Mouse (Mus musculus) liver, postnatal 0 days (tissue): Measurements from ENCODE around the gene Ankrd13a. TPM values are rescaled to one million over a fixed set of nuclear protein-coding genes. Genes with fewer than 3 reads are reported as not detected.
A peak's percentile ranks its signal among the peaks of the same experiment; 100 is the strongest.

Source experiments
- ATAC-seq: fragments of 200-750 bp; cut with Nextera tagmentation; 2 replicates; pipeline ENCODE4 v1.8.0; 2017; ENCODE audit warnings: mild to moderate bottlenecking, moderate library complexity
- DNase-seq: peaks from one replicate; pipeline ENCODE4 v3.0.0-alpha.2; 2016
- H3K27ac ChIP-seq: fragments of 300-500 bp; sonication (generic); 2 replicates; pipeline ENCODE4 v1.5.1; 2014; ENCODE audit warnings: antibody characterized with exemption, moderate library complexity, mild to moderate bottlenecking, low read depth
- H3K27me3 ChIP-seq: fragments of 300-500 bp; sonication (generic); 2 replicates; pipeline ENCODE4 v1.6.1; 2014; ENCODE audit warnings: low read length, control low read depth, mixed read lengths; ENCODE audit not compliant: insufficient read depth
- H3K36me3 ChIP-seq: fragments of 300-500 bp; sonication (generic); replicated peaks from 2 replicates; pipeline ENCODE4 v1.6.1; 2014; ENCODE audit warnings: mild to moderate bottlenecking, control low read depth, low read length, moderate library complexity, mixed read lengths; ENCODE audit not compliant: insufficient read depth
- H3K4me1 ChIP-seq: fragments of 300-500 bp; sonication (generic); 2 replicates; pipeline ENCODE4 v1.6.1; 2014; ENCODE audit warnings: antibody characterized with exemption, mild to moderate bottlenecking, control low read depth; ENCODE audit not compliant: insufficient read depth
- H3K4me2 ChIP-seq: fragments of 300-500 bp; sonication (generic); 2 replicates; pipeline ENCODE4 v1.6.1; 2014; ENCODE audit warnings: low read depth, mild to moderate bottlenecking, low read length, moderate library complexity, mixed read lengths
- H3K4me3 ChIP-seq: fragments of 300-500 bp; sonication (generic); 2 replicates; pipeline ENCODE4 v1.5.1; 2014; ENCODE audit warnings: low read depth, low read length
- H3K9ac ChIP-seq: fragments of 300-500 bp; sonication (generic); replicated peaks from 2 replicates; pipeline ENCODE4 v1.6.1; 2014; ENCODE audit warnings: mild to moderate bottlenecking, moderate library complexity
- H3K9me3 ChIP-seq: fragments of 300-500 bp; sonication (generic); 2 replicates; pipeline ENCODE4 v1.6.1; 2016; ENCODE audit warnings: mild to moderate bottlenecking, control low read depth, low read length, mixed read lengths
- CTCF ChIP-seq: sonication (generic); IDR thresholded peaks from 2 replicates; pipeline ENCODE4 v1.5.1; 2016; ENCODE audit warnings: antibody characterized with exemption, low read depth
- EP300 ChIP-seq: IDR thresholded peaks from 2 replicates; pipeline ENCODE4 v1.6.1; 2016; ENCODE audit warnings: antibody characterized with exemption, low read depth, mild to moderate bottlenecking
- WGBS: fragments of 180-500 bp; shearing (Covaris S2); extraction: QIAGEN DNeasy Blood & Tissue Kit; methylation state at CpG from one replicate; pipeline ENCODE4 v1.1.7; 2014; ENCODE audit not compliant: insufficient replicate concordance; 5-methylcytosine and 5-hydroxymethylcytosine counted together
- polyA plus RNA-seq: library from polyadenylated mRNA; unstranded; fragments of >200 nt; fragmentation: Nextera tagmentation; extraction: Ambion mirVana; gene quantifications from 2 replicates; pipeline ENCODE4 v1.2.1, GENCODE M21; 2015

Gene Ankrd13a
- polyA plus RNA-seq, 1 experiment from 2014 or later, result 26.7 TPM

DNA sequence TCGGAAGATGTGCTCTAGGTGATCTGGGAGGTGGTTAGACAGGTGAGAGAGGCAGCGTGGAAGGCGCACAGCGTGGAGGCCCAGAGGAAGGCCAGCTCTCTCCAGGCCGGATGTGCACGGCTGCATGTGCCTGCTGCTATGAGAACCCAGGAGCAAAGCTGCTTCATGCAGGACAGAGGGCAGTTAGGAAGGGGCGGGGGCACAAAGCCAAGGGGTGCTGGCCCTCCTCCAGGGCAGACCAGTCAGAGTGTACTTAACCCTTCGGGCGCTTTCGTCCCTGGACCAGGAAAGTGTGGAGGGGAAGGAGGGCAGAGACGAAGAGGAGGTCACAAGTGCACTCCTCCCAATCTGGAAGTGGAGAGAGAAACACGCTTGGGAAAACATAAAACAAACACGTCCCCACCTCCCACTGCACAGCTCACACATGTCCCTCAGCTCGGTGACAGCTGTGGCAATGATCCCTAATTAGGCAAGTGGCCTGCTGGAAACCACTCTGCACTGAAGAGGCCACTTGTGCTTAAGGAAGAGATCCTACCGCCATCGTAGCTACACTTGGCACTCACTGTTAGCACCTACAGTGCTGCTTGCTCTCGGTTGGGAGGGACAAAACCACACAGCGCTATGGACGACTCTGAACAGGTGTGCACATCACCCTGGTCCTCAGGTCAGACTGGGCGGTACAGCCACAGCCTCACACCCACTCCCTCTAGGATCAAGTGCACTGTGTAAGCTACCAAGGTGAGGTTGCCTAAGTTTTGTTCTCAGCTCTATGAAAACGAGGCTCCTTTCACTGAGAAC, 37.2 kb upstream of the Ankrd13a start:
- H3K27ac ChIP-seq, result no peak overlapping the region
- peaks cover 80% of the 10 kb centered on the region for H3K36me3 ChIP-seq
- H3K27me3 ChIP-seq, result no peaks in the 10 kb centered on the region
- ATAC-seq (no peak), DNase-seq (no peak)
- WGBS, result 84% methylated on average over 21 of the region's 21 CpGs
- no peak for TF ChIP-seq EP300
- no peak for TF ChIP-seq CTCF
- H3K4me1 ChIP-seq, result no peaks in the 10 kb centered on the region; the same call in 1 of the 2 replicates
- no peak overlapping the region for H3K4me2 ChIP-seq
- no peaks in the 10 kb centered on the region for H3K9me3 ChIP-seq
- no peak overlapping the region for H3K9ac ChIP-seq
- no peak overlapping the region for H3K4me3 ChIP-seq

DNA sequence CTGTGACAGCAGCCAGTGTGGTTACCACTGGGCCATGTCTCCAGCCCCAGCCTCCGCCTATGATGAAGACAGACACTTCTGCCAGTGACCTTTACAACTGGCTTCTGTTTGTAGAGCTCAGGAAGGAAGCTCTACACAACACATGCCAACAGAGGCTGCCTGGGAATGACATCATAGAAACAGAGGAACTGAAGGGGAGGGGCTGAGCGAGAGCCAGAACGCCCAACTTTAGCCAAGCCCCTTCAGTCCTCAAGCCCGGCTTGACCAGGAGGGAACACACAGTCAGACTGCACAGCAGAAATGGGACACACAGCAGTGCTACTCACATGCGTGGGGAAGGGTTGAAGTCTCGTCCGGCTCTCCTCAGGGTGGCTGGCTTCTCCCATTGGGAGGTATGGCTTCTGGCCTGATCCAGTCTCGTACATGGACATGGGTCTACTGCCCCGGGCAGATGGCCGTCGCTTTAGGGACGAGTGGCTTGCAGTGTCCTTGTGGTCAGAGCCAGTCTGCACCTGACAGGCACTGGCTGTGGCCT, 35.7 kb upstream of the Ankrd13a start:
- 69% methylated on average over 12 of the region's 12 CpGs for WGBS
- H3K36me3 ChIP-seq, result peaks cover 83% of the 10 kb centered on the region
- TF ChIP-seq CTCF, result no peak
- TF ChIP-seq EP300, result no peak
- peak overlapping the region; percentile 48 for H3K27ac ChIP-seq
- H3K9me3 ChIP-seq, result no peaks in the 10 kb centered on the region
- ATAC-seq (peak; percentile 86), DNase-seq (peak; percentile 34)
- no peaks in the 10 kb centered on the region for H3K27me3 ChIP-seq
- H3K4me1 ChIP-seq, result no peaks in the 10 kb centered on the region; the same call in 1 of the 2 replicates
- no peak overlapping the region for H3K4me2 ChIP-seq
- H3K4me3 ChIP-seq, result no peak overlapping the region
- H3K9ac ChIP-seq, result no peak overlapping the region

DNA sequence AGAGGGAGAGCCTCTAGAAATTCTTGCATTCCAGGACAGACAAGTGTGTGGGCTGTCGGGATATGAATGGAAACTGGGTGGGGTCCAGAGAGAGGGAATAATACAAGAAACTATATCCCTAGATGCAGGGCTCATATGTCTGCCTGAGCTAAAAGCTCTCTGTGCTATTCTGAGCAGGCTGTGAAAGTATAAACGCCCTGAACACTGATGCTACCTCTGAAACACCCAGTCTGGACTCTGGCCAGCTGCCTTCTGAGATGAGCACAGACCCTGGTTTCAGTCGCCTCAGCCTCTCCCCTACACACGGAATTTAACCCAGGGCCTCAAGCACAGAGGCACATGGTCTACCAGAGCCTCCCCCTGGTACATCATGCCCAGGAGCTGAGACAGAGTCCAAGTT, 33.9 kb upstream of the Ankrd13a start:
- TF ChIP-seq EP300, result no peak
- TF ChIP-seq CTCF, result no peak
- no peaks in the 10 kb centered on the region for H3K27me3 ChIP-seq
- no peak overlapping the region for H3K27ac ChIP-seq
- no peak overlapping the region for H3K4me3 ChIP-seq
- H3K36me3 ChIP-seq, result peaks cover 92% of the 10 kb centered on the region
- H3K4me2 ChIP-seq, result no peak overlapping the region
- H3K9ac ChIP-seq, result no peak overlapping the region
- H3K4me1 ChIP-seq, result no peaks in the 10 kb centered on the region; the same call in 1 of the 2 replicates
- no peak for ATAC-seq
- 66% methylated on average over 4 of the region's 4 CpGs for WGBS
- no peak for DNase-seq
- no peaks in the 10 kb centered on the region for H3K9me3 ChIP-seq

DNA sequence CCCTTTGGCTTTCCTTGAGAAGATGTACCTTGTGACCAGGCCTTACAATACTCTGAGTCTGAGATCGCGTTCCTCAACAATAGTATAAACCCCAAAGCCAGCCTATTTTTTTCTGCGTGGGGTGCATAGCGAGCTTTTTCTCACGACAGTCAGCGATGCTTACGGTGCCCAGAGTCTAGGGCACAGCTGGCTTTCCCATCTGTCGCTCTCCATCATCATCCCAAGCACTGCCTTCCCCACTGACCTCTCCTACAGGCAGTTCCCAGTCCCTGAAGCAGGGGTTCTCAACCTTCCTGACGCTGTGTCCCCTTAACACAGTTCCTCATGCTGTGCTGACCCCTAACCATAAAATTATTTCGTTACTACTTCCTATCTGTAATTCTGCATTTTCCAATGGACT, 31.9 kb upstream of the Ankrd13a start:
- Histone ChIP-seq H3K27me3 (no peaks in the 10 kb centered on the region), H3K4me1 (no peaks in the 10 kb centered on the region; the same call in 1 of the 2 replicates), H3K9me3 (no peaks in the 10 kb centered on the region), H3K4me3 (no peak overlapping the region), H3K4me2 (no peak overlapping the region), H3K9ac (no peak overlapping the region), H3K27ac (no peak overlapping the region), H3K36me3 (peaks cover 81% of the 10 kb centered on the region)
- DNase-seq, result no peak
- WGBS, result 94% methylated on average over 10 of the region's 10 CpGs
- TF ChIP-seq CTCF, result no peak
- no peak for TF ChIP-seq EP300
- no peak for ATAC-seq

DNA sequence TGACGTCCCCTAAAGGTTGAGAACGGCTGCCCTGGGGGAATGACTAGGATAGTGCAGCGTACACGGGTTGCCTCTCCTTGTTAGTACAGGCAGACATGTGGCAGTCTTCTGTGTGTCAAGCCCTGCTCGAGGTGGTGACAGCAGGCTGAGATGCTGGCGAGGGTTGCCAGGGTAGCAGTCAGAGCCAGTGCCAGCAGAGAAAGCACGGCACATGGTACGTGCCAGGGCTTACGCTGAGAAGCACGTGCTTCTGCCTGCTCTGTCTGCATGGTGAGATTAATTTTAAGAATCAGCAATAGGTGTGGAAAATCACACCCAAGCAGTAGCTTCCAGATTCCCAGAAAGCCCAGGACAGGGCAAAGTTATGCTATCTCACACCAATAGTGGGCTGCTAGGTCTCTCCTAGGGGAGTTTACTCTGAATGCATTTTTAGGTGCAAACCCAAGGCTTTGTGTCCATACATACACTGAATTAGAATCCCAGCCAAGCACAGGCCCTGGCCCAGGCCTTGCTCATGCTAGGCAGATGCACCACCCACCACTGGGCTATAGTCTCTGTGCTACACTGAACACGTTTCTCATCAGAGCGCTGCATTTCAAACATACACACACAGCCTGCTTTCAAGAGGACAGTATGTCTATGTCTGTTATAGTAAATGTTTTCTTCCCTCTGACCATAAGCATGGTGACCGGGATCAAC, 31.3 kb upstream of the Ankrd13a start:
- Histone ChIP-seq H3K36me3 (peaks cover 83% of the 10 kb centered on the region), H3K9me3 (no peaks in the 10 kb centered on the region), H3K27ac (no peak overlapping the region), H3K27me3 (no peaks in the 10 kb centered on the region), H3K4me1 (no peaks in the 10 kb centered on the region; the same call in 1 of the 2 replicates), H3K4me2 (no peak overlapping the region), H3K4me3 (no peak overlapping the region), H3K9ac (no peak overlapping the region)
- WGBS, result 91% methylated on average over 13 of the region's 13 CpGs
- DNase-seq (no peak), ATAC-seq (no peak)
- TF ChIP-seq EP300, result no peak
- no peak for TF ChIP-seq CTCF

DNA sequence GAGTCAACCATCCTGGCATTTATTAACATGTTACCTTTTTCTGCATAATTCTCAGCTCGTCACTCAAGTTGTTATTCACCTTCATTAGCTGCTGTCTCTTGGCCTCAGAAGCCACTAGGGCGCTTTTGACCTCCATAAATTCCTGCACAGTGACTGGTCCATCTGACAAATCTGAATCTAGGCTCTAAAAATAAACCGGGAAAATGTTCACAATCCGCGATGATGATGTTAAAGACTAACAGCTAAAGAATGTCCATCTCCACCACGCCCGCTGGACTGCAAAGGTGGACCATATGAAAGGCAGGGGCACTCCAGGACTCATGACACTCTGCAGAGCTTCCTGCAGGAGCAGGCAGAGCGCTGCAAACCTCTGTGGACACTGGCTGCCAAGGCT, 30.8 kb upstream of the Ankrd13a start:
- TF ChIP-seq EP300, result no peak
- no peak for TF ChIP-seq CTCF
- whole genome bisulfite sequencing, result 88% methylated on average over 8 of the region's 8 CpGs
- Histone ChIP-seq H3K36me3 (peaks cover 82% of the 10 kb centered on the region), H3K4me1 (no peaks in the 10 kb centered on the region), H3K4me2 (no peak overlapping the region), H3K27ac (no peak overlapping the region), H3K9ac (no peak overlapping the region), H3K9me3 (no peaks in the 10 kb centered on the region), H3K27me3 (no peaks in the 10 kb centered on the region), H3K4me3 (no peak overlapping the region)
- no peak for ATAC-seq
- DNase-seq, result no peak
